28 mouse cellular contexts compared by ENCODE assay signal in genomic region chr6:89555971-89556370, GRCm38 (mm10). TPM values are rescaled to one million over a fixed set of nuclear protein-coding genes. Genes with fewer than 3 reads are reported as not detected.
A peak's percentile ranks its signal among the peaks of the same experiment; 100 is the strongest.
DNase-seq lines count a peak whose midpoint lies in the region; ATAC-seq and TF ChIP-seq lines count a peak whose summit lies in the region.
"Had no signal": no experiment of that assay in that cellular context is flagged by ENCODE, and none has a peak within 500 bp of the region (broad histone marks: within the 10 kb centered on the region; RNA-seq: fewer than 3 reads in every experiment).

No protein-coding gene starts in this region.

- no peak for TF ChIP-seq CTCF in heart, postnatal 0 days (IDR thresholded peaks at IDR 0.05; ENCODE audit: low read depth)

- H3K27ac ChIP-seq in heart, embryonic 10.5 days: peak overlapping the region; percentile 80
- no peak overlapping the region for H3K27ac ChIP-seq in limb, embryonic 11.5 days (replicated peaks; ENCODE audit: low read depth, low read length)
- no peak overlapping the region for H3K27ac ChIP-seq in limb, embryonic 10.5 days
- peak overlapping the region; percentile 78 for H3K27ac ChIP-seq in heart, embryonic 15.5 days
- peak overlapping the region; percentile 39 for H3K27ac ChIP-seq in heart, postnatal 0 days (ENCODE audit: low read depth)
- H3K27ac ChIP-seq: embryonic facial prominence, embryonic 15.5 days; hindbrain, embryonic 14.5 days; liver, embryonic 12.5 days; neural tube, embryonic 15.5 days had no signal

- no peak overlapping the region for H3K4me2 ChIP-seq in limb, embryonic 11.5 days (ENCODE audit: low read depth, severe bottlenecking)
- H3K4me2 ChIP-seq in heart, embryonic 15.5 days: no peak overlapping the region
- no peak overlapping the region for H3K4me2 ChIP-seq in heart, postnatal 0 days (ENCODE audit: low read depth, low read length)
- H3K4me2 ChIP-seq: embryonic facial prominence, embryonic 15.5 days; hindbrain, embryonic 14.5 days; liver, embryonic 12.5 days; neural tube, embryonic 15.5 days had no signal

- DNase-seq in heart, embryonic 10.5 days (ENCODE audit: low spot score): no peak
- no peak for DNase-seq in heart, postnatal 36 days
- peak; percentile 17 for DNase-seq in limb, embryonic 11.5 days (ENCODE audit: low spot score)
- DNase-seq in limb, embryonic 10.5 days (ENCODE audit: low spot score): no peak
- DNase-seq in heart, postnatal 0 days (ENCODE audit: low spot score): no peak
- DNase-seq in gastrocnemius, postnatal 4 days (ENCODE audit: low spot score in 2 of 2): no peak
- DNase-seq in right cerebral cortex, postnatal 36 days (ENCODE audit: low spot score in 2 of 2): no peak
- DNase-seq: adrenal gland, adult 2 months; adrenal gland, postnatal 36 days; B cell, adult 2 months; cerebellum, adult 18-20 months; gastrocnemius, postnatal 14 days; kidney, adult 9 months; kidney, postnatal 14 days; layer of hippocampus, adult 9-11 months; liver, postnatal 0 days; lung, postnatal 36 days; retina, postnatal 1 day; right cerebral cortex, postnatal 14 days; thymus, postnatal 14 days had no signal

- ATAC-seq in limb, embryonic 11.5 days (ENCODE audit: insufficient number of reproducible peaks, low FRiP score, low TSS enrichment, low read depth): no peak
- ATAC-seq in heart, embryonic 15.5 days (replicated peaks; ENCODE audit: insufficient number of reproducible peaks, insufficient read depth, low FRiP score, low read depth): no peak
- ATAC-seq in heart, postnatal 0 days (ENCODE audit: insufficient read depth, low read depth): no peak
- ATAC-seq: forebrain, embryonic 14.5 days; intestine, postnatal 0 days; liver, embryonic 12.5 days; liver, postnatal 0 days had no signal

- peaks cover 46% of the 10 kb centered on the region for H3K4me1 ChIP-seq in heart, embryonic 10.5 days
- no peaks in the 10 kb centered on the region for H3K4me1 ChIP-seq in limb, embryonic 11.5 days (ENCODE audit: control insufficient read depth, insufficient read depth, low read length)
- H3K4me1 ChIP-seq in limb, embryonic 10.5 days: no peaks in the 10 kb centered on the region
- peaks cover 41% of the 10 kb centered on the region for H3K4me1 ChIP-seq in heart, embryonic 15.5 days (replicated peaks)
- H3K4me1 ChIP-seq in heart, postnatal 0 days (ENCODE audit: control insufficient read depth, insufficient read depth): peaks cover 17% of the 10 kb centered on the region

- H3K36me3 ChIP-seq in heart, embryonic 10.5 days: no peaks in the 10 kb centered on the region
- no peaks in the 10 kb centered on the region for H3K36me3 ChIP-seq in limb, embryonic 11.5 days (ENCODE audit: control insufficient read depth, insufficient read depth, low read length)
- no peaks in the 10 kb centered on the region for H3K36me3 ChIP-seq in limb, embryonic 10.5 days
- no peaks in the 10 kb centered on the region for H3K36me3 ChIP-seq in heart, embryonic 15.5 days
- H3K36me3 ChIP-seq in heart, postnatal 0 days (replicated peaks; ENCODE audit: control insufficient read depth, insufficient read depth, low read length): no peaks in the 10 kb centered on the region
- H3K36me3 ChIP-seq: embryonic facial prominence, embryonic 15.5 days; liver, embryonic 12.5 days had no signal

- H3K4me3 ChIP-seq in heart, embryonic 10.5 days: no peak overlapping the region; the same call in 1 of the 2 replicates
- no peak overlapping the region for H3K4me3 ChIP-seq in limb, embryonic 11.5 days (ENCODE audit: low read depth, low read length)
- no peak overlapping the region for H3K4me3 ChIP-seq in limb, embryonic 10.5 days
- H3K4me3 ChIP-seq in heart, embryonic 15.5 days: no peak overlapping the region
- no peak overlapping the region for H3K4me3 ChIP-seq in heart, postnatal 0 days (ENCODE audit: low read depth, low read length)
- H3K4me3 ChIP-seq: embryonic facial prominence, embryonic 15.5 days; liver, embryonic 12.5 days; megakaryocyte, embryonic 14.5 days; neural tube, embryonic 15.5 days had no signal

- intact Hi-C loops in heart, postnatal 36 days (cut with DNase I): loop anchor here (2.0 kb wide), 1 partner anchor 77 kb away; no protein-coding TSS in a partner anchor

- TF ChIP-seq EP300 in heart, postnatal 0 days (IDR thresholded peaks at IDR 0.05; ENCODE audit: low read depth): no peak

- WGBS in heart, embryonic 10.5 days: 71% methylated on average over 1 of the region's 1 CpGs
- 76% methylated on average over 1 of the region's 1 CpGs for WGBS in limb, embryonic 11.5 days
- WGBS in limb, embryonic 10.5 days: 70% methylated on average over 1 of the region's 1 CpGs
- WGBS in heart, embryonic 15.5 days: 58% methylated on average over 1 of the region's 1 CpGs
- WGBS in heart, postnatal 0 days: 52% methylated on average over 1 of the region's 1 CpGs

- H3K9ac ChIP-seq in limb, embryonic 11.5 days (ENCODE audit: low read length): no peak overlapping the region
- 0 out of 2 replicates have a peak overlapping the region, but pooled peaks have one; percentile 21 for H3K9ac ChIP-seq in heart, embryonic 15.5 days
- no peak overlapping the region for H3K9ac ChIP-seq in heart, postnatal 0 days (replicated peaks; ENCODE audit: low read depth, low read length)
- H3K9ac ChIP-seq: embryonic facial prominence, embryonic 15.5 days; hindbrain, embryonic 14.5 days; liver, embryonic 12.5 days; liver, postnatal 0 days; neural tube, embryonic 15.5 days had no signal

- no peaks in the 10 kb centered on the region for H3K9me3 ChIP-seq in heart, embryonic 10.5 days
- H3K9me3 ChIP-seq in limb, embryonic 11.5 days (ENCODE audit: control insufficient read depth, low read length): no peaks in the 10 kb centered on the region
- no peaks in the 10 kb centered on the region for H3K9me3 ChIP-seq in limb, embryonic 10.5 days (replicated peaks)
- H3K9me3 ChIP-seq in heart, embryonic 15.5 days (replicated peaks): no peaks in the 10 kb centered on the region
- no peaks in the 10 kb centered on the region for H3K9me3 ChIP-seq in heart, postnatal 0 days (replicated peaks; ENCODE audit: control insufficient read depth, low read length)
- H3K9me3 ChIP-seq: embryonic facial prominence, embryonic 15.5 days; liver, embryonic 12.5 days; megakaryocyte, embryonic 14.5 days; neural tube, embryonic 15.5 days had no signal

- H3K27me3 ChIP-seq in heart, embryonic 10.5 days (ENCODE audit: insufficient read depth, poor library complexity, severe bottlenecking): no peaks in the 10 kb centered on the region; the same call in 1 of the 2 replicates
- no peaks in the 10 kb centered on the region for H3K27me3 ChIP-seq in limb, embryonic 11.5 days (ENCODE audit: control insufficient read depth, insufficient read depth, low read length)
- H3K27me3 ChIP-seq in limb, embryonic 10.5 days (ENCODE audit: low read depth, poor library complexity, severe bottlenecking): no peaks in the 10 kb centered on the region
- no peaks in the 10 kb centered on the region for H3K27me3 ChIP-seq in heart, embryonic 15.5 days
- H3K27me3 ChIP-seq in heart, postnatal 0 days (ENCODE audit: control insufficient read depth, insufficient read depth, low read length): no peaks in the 10 kb centered on the region
- H3K27me3 ChIP-seq: embryonic facial prominence, embryonic 15.5 days; liver, embryonic 12.5 days; neural tube, embryonic 15.5 days had no signal

RNA-seq across cellular contexts. Expression of gene Chchd6, which starts 39.5 kb away (rescaled TPM):
- polyA plus RNA-seq in heart, embryonic 10.5 days (2016; fragmentation: Nextera tagmentation; extraction: Ambion mirVana): 51.1 TPM in 2 replicates
- 10 to 100 TPM in 1 of 2 experiments, 1 to 10 TPM in 1; 9.6 to 11.2 TPM for total RNA-seq in heart, postnatal 36 days (2021)
- 61.8 and 66.9 TPM in 2 replicates for polyA plus RNA-seq in limb, embryonic 11.5 days (2014; fragmentation: Nextera tagmentation; extraction: Ambion mirVana)
- polyA plus RNA-seq in limb, embryonic 10.5 days (2016; fragmentation: Nextera tagmentation; extraction: Ambion mirVana): 66.0 and 68.8 TPM in 2 replicates
- 43.7 and 50.7 TPM in 2 replicates for polyA plus RNA-seq in heart, embryonic 15.5 days (2015; fragmentation: Nextera tagmentation; extraction: Ambion mirVana)
- 19.9 and 21.8 TPM in 2 replicates for total RNA-seq in heart, postnatal 0 days (2014; rRNA removed; ENCODE audit: low replicate concordance)
- polyA plus RNA-seq in heart, postnatal 0 days (2015; fragmentation: Nextera tagmentation; extraction: Ambion mirVana): 37.5 and 37.8 TPM in 2 replicates
- 10 to 100 TPM in 1 of 2 experiments, 1 to 10 TPM in 1; 9.1 to 11.4 TPM for total RNA-seq in gastrocnemius, postnatal 4 days (2021)

Comparison
In these comparisons a context has a peak if more than half of its experiments do, and no peak if none do; other contexts are left out.
1. H3K27ac ChIP-seq: peak in heart, embryonic 10.5 days (single experiment), heart, embryonic 15.5 days (single experiment) and heart, postnatal 0 days (single experiment); none in limb, embryonic 11.5 days (single experiment) and limb, embryonic 10.5 days (single experiment).